Mouse (Mus musculus): ENCODE measurements around the gene Plekhs1. TPM values are rescaled to one million over a fixed set of nuclear protein-coding genes. Genes with fewer than 3 reads are reported as not detected.
A peak's percentile ranks its signal among the peaks of the same experiment; 100 is the strongest.

Plekhs1 gene
- total and polyA plus RNA-seq, 2 experiments from 2014 or later: 0.05 to 0.31 TPM

DNA sequence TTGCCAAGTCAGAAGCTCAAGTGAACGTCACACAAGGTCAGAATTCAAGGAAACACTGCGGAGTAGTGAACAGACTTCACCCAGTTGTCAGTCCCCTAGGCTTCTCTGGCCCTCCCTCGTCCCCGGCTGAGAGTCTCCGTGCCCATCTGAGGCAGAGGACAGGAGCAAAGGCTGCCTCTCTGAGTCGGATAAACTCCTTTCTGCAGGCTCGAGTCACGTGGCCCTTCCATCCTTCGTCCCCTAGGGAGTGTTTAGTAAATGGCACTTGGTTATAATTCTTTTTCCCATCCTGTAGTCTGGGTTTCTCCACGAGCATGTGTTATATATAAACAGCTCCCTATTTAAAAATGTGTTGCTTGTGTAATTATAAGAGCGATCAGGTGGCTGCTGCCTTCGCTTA is 38.1 kb upstream of the Plekhs1 start:
- Histone ChIP-seq H3K4me1 (ENCODE audit: control insufficient read depth, insufficient read depth) (peaks cover 14% of the 10 kb centered on the region), H3K9ac (replicated peaks; ENCODE audit: low read depth, low read length) (no peak overlapping the region), H3K9me3 (replicated peaks; ENCODE audit: control insufficient read depth, low read length) (no peaks in the 10 kb centered on the region), H3K27me3 (ENCODE audit: control insufficient read depth, insufficient read depth, low read length) (no peaks in the 10 kb centered on the region), H3K36me3 (replicated peaks; ENCODE audit: control insufficient read depth, insufficient read depth, low read length) (0 out of 2 replicates have a peak, but pooled peaks cover 4% of the 10 kb centered on the region), H3K4me2 (ENCODE audit: low read depth, low read length) (no peak overlapping the region), H3K27ac (ENCODE audit: low read depth) (no peak overlapping the region), H3K4me3 (ENCODE audit: low read depth, low read length) (no peak overlapping the region)
- 0 out of 2 replicates have a peak, but pooled peaks have one; percentile 3 for ATAC-seq (ENCODE audit: insufficient read depth, low read depth)
- DNase-seq (ENCODE audit: low spot score): no peak
- 74% methylated on average over 12 of the region's 12 CpGs for WGBS
- TF ChIP-seq CTCF (IDR thresholded peaks at IDR 0.05; ENCODE audit: low read depth) (no peak), EP300 (IDR thresholded peaks at IDR 0.05; ENCODE audit: low read depth) (no peak)

DNA sequence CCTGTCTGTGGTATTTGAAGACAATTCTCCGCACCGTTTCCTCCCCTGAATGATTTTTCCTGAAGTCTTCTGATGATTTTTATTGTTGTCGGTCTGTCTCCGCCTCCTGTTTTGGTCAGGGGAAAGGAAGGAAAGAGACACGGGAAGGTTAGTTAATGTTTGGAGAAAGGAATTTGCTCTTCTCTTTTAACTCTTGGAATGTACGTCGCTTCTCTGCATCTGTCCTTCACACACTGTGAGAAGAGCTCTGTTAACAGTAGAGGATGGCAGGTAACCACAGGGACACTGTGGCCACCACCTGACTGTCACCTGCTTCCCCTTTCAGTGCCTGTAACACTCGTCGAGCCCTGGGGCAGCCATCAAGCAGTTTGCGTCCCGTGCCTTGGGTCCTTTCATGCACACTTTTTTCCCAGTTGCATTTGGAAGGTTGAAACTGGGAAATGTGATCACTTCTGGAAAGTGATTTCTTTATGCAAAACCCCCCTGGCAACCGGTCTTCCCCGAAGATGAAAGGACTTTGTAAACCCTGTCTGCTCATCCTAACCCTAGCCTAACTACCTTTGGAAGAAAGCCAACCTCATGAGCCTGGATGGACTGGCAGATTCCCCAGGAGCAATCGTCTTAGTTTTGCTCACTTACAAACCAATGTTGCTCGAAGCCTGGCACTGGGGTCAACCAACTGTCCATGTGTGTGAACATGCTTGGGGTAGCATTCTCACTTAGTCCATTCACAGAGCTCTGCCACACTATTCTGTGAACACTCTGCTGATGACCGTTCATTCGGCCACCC is 36.6 kb upstream of the Plekhs1 start:
- H3K4me3 ChIP-seq (ENCODE audit: low read depth, low read length): no peak overlapping the region
- no peaks in the 10 kb centered on the region for H3K27me3 ChIP-seq (ENCODE audit: control insufficient read depth, insufficient read depth, low read length)
- ATAC-seq (ENCODE audit: insufficient read depth, low read depth): no peak
- no peak overlapping the region for H3K9ac ChIP-seq (replicated peaks; ENCODE audit: low read depth, low read length)
- no peak overlapping the region for H3K4me2 ChIP-seq (ENCODE audit: low read depth, low read length)
- 70% methylated on average over 17 of the region's 17 CpGs for WGBS
- H3K9me3 ChIP-seq (replicated peaks; ENCODE audit: control insufficient read depth, low read length): no peaks in the 10 kb centered on the region
- H3K27ac ChIP-seq (ENCODE audit: low read depth): peak overlapping the region; percentile 81
- no peak for DNase-seq (ENCODE audit: low spot score)
- H3K4me1 ChIP-seq (ENCODE audit: control insufficient read depth, insufficient read depth): peaks cover 14% of the 10 kb centered on the region
- H3K36me3 ChIP-seq (replicated peaks; ENCODE audit: control insufficient read depth, insufficient read depth, low read length): 0 out of 2 replicates have a peak, but pooled peaks cover 4% of the 10 kb centered on the region
- no peak for TF ChIP-seq CTCF (IDR thresholded peaks at IDR 0.05; ENCODE audit: low read depth)
- TF ChIP-seq EP300 (IDR thresholded peaks at IDR 0.05; ENCODE audit: low read depth): no peak

DNA sequence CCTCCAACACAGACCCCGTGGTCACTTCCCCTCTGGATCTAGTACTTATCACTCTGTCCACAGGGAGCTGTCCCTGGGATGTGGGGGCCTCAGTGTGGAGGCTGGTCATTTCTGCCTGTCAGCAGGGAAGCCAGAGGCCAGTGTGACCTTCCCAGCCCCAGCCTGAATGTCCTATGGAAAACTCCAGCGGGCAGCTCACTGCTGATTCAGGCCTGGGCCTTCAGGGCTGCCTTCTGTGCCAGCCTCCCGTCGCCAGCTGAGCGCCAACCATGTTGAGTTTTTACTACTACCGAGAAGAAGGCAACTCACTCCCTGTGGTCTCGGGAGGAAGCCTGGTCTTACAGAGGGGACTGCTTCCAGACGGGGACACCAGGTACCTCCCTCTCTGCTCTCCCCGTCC is 35.9 kb upstream of the Plekhs1 start:
- Histone ChIP-seq H3K4me1 (ENCODE audit: control insufficient read depth, insufficient read depth) (peaks cover 14% of the 10 kb centered on the region), H3K9ac (replicated peaks; ENCODE audit: low read depth, low read length) (peak overlapping the region; percentile 52; the same call in 1 of the 2 replicates), H3K27me3 (ENCODE audit: control insufficient read depth, insufficient read depth, low read length) (no peaks in the 10 kb centered on the region), H3K9me3 (replicated peaks; ENCODE audit: control insufficient read depth, low read length) (no peaks in the 10 kb centered on the region), H3K36me3 (replicated peaks; ENCODE audit: control insufficient read depth, insufficient read depth, low read length) (0 out of 2 replicates have a peak, but pooled peaks cover 4% of the 10 kb centered on the region), H3K4me2 (ENCODE audit: low read depth, low read length) (peak overlapping the region; percentile 31; the same call in 1 of the 2 replicates), H3K4me3 (ENCODE audit: low read depth, low read length) (no peak overlapping the region), H3K27ac (ENCODE audit: low read depth) (peak overlapping the region; percentile 81)
- no peak for TF ChIP-seq CTCF (IDR thresholded peaks at IDR 0.05; ENCODE audit: low read depth)
- no peak for TF ChIP-seq EP300 (IDR thresholded peaks at IDR 0.05; ENCODE audit: low read depth)
- 24% methylated on average over 9 of the region's 9 CpGs for WGBS
- ATAC-seq (ENCODE audit: insufficient read depth, low read depth): peak; percentile 74
- DNase-seq (ENCODE audit: low spot score): peak; percentile 45

DNA sequence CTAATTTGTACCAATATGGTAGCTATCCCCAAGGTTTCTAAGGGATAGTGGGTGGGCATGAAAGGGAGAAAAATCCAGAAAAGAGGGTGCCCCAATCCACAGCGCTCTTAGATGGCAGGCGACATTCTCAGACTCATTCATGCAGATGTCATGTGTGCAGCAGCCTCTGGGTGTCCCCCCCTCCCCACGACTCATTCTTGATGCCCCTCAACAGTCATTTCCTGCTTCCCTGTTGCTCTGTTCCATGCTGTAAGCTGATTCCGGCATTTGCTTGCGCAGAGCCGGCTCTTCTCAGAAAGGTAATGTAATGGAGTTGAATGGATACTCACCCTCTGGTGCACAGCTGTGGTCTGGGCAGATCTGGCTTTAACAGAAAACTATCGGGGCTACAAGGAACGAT is 31.1 kb upstream of the Plekhs1 start:
- Histone ChIP-seq H3K36me3 (replicated peaks; ENCODE audit: control insufficient read depth, insufficient read depth, low read length) (peaks cover 23% of the 10 kb centered on the region), H3K9me3 (replicated peaks; ENCODE audit: control insufficient read depth, low read length) (no peaks in the 10 kb centered on the region), H3K4me1 (ENCODE audit: control insufficient read depth, insufficient read depth) (peaks cover 12% of the 10 kb centered on the region), H3K27ac (ENCODE audit: low read depth) (no peak overlapping the region), H3K4me2 (ENCODE audit: low read depth, low read length) (no peak overlapping the region), H3K27me3 (ENCODE audit: control insufficient read depth, insufficient read depth, low read length) (no peaks in the 10 kb centered on the region), H3K9ac (replicated peaks; ENCODE audit: low read depth, low read length) (no peak overlapping the region), H3K4me3 (ENCODE audit: low read depth, low read length) (no peak overlapping the region)
- DNase-seq (ENCODE audit: low spot score): no peak
- TF ChIP-seq CTCF (IDR thresholded peaks at IDR 0.05; ENCODE audit: low read depth) (no peak), EP300 (IDR thresholded peaks at IDR 0.05; ENCODE audit: low read depth) (no peak)
- 69% methylated on average over 8 of the region's 8 CpGs for WGBS
- no peak for ATAC-seq (ENCODE audit: insufficient read depth, low read depth)

DNA sequence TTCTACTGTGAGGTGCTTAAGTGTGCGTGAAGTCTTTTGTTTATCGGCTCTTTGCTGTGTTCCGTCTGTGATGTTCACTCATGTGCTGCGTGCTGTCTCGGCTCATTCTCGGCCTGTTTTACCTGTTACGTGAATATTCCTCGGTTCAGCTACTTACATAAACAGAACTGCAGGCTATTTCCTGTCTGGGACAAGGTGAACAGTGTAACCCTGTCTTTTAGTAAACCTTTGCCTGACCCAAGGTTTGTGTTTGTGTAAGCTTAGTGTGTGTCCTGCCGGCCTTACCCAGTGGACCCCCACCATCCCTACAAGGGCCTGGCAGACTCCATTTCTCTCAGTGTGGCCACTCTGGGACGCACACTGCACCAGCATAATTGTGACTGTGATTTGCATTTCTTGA is 28.7 kb upstream of the Plekhs1 start:
- no peak for DNase-seq (ENCODE audit: low spot score)
- H3K9ac ChIP-seq (replicated peaks; ENCODE audit: low read depth, low read length): no peak overlapping the region
- no peak for TF ChIP-seq EP300 (IDR thresholded peaks at IDR 0.05; ENCODE audit: low read depth)
- no peak for TF ChIP-seq CTCF (IDR thresholded peaks at IDR 0.05; ENCODE audit: low read depth)
- H3K4me1 ChIP-seq (ENCODE audit: control insufficient read depth, insufficient read depth): no peaks in the 10 kb centered on the region
- H3K27me3 ChIP-seq (ENCODE audit: control insufficient read depth, insufficient read depth, low read length): no peaks in the 10 kb centered on the region
- peaks cover 47% of the 10 kb centered on the region for H3K36me3 ChIP-seq (replicated peaks; ENCODE audit: control insufficient read depth, insufficient read depth, low read length)
- H3K9me3 ChIP-seq (replicated peaks; ENCODE audit: control insufficient read depth, low read length): no peaks in the 10 kb centered on the region
- ATAC-seq (ENCODE audit: insufficient read depth, low read depth): no peak
- no peak overlapping the region for H3K27ac ChIP-seq (ENCODE audit: low read depth)
- 92% methylated on average over 10 of the region's 10 CpGs for WGBS
- H3K4me3 ChIP-seq (ENCODE audit: low read depth, low read length): no peak overlapping the region
- H3K4me2 ChIP-seq (ENCODE audit: low read depth, low read length): no peak overlapping the region
